Mouse (Mus musculus) duodenum, adult 2 months (tissue): Measurements from ENCODE around the gene Rabep2. TPM values are rescaled to one million over a fixed set of nuclear protein-coding genes. Genes with fewer than 3 reads are reported as not detected.

Experiments
- polyA plus RNA-seq: library from polyadenylated mRNA; depleted of rRNA; stranded (reverse); fragments of >200 nt; gene quantifications from 2 replicates; pipeline ENCODE4 v1.2.3, GENCODE M21; 2012; ENCODE audit warnings: low replicate concordance; rRNA removed

The Rabep2 gene
- polyA plus RNA-seq = 16.5 and 18.2 TPM in 2 replicates

GRCm38 (mm10) chr7:126428631-126429502 is at the start of gene Rabep2:
Gene Rabep2 (plus strand): TSS chr7:126428759.

GRCm38 (mm10) chr7:126396298-126397119 is 32.0 kb upstream of the Rabep2 start, which contains the start of gene Nfatc2ip:
Gene Nfatc2ip (minus strand): TSS chr7:126396737.

GRCm38 (mm10) chr7:126414725-126415124 is 13.8 kb upstream of the Rabep2 start, which contains the start of gene Cd19:
Gene Cd19 (minus strand): TSS chr7:126414889.

GRCm38 (mm10) chr7:126463004-126463403 is 34.4 kb downstream of the Rabep2 start, which contains the start of gene Atp2a1:
Gene Atp2a1 (minus strand): TSS chr7:126463108.

GRCm38 (mm10) chr7:126474993-126475581 is 46.5 kb downstream of the Rabep2 start, which contains the start of gene Sh2b1:
Gene Sh2b1 (minus strand): TSS chr7:126475424.

GRCm38 (mm10) chr7:126487052-126487483 is 58.5 kb downstream of the Rabep2 start, which contains the start of gene Tufm:
Gene Tufm (plus strand): TSS chr7:126487361.

Other genes with a start within 250 kb of the Rabep2 start
- gene Xpo6, start 228.3 kb upstream of the Rabep2 start, polyA plus RNA-seq = 91.5 and 107 TPM in 2 replicates
- gene Sbk1, start 156.1 kb upstream of the Rabep2 start, polyA plus RNA-seq = 10.7 and 27.3 TPM in 2 replicates
- gene Lat, start 59.2 kb upstream of the Rabep2 start, polyA plus RNA-seq = 6.4 and 19.6 TPM in 2 replicates
- 144 and 215 TPM in 2 replicates for gene Spns1, start 51.3 kb upstream of the Rabep2 start, polyA plus RNA-seq
- gene Nfatc2ip, start 32.0 kb upstream of the Rabep2 start, polyA plus RNA-seq = 2.8 and 4.2 TPM in 2 replicates
- 0.34 and 5.1 TPM in 2 replicates for gene Cd19, start 13.9 kb upstream of the Rabep2 start, polyA plus RNA-seq
- 1.2 TPM in 1 of 2 replicates, not detected in the other for gene Atp2a1, start 34.3 kb downstream of the Rabep2 start, polyA plus RNA-seq
- gene Sh2b1, start 46.7 kb downstream of the Rabep2 start, polyA plus RNA-seq = 52.6 and 69.0 TPM in 2 replicates
- gene Tufm, start 58.6 kb downstream of the Rabep2 start, polyA plus RNA-seq = 122 and 151 TPM in 2 replicates
- 264 and 283 TPM in 2 replicates for gene Atxn2l, start 74.7 kb downstream of the Rabep2 start, polyA plus RNA-seq
- 45.2 and 60.5 TPM in 2 replicates for gene Eif3c, start 137.7 kb downstream of the Rabep2 start, polyA plus RNA-seq
- gene Apobr, start 156.2 kb downstream of the Rabep2 start, polyA plus RNA-seq = 2.4 and 4.9 TPM in 2 replicates
- 55.8 and 56.6 TPM in 2 replicates for gene Cln3, start 157.1 kb downstream of the Rabep2 start, polyA plus RNA-seq
- 0.12 and 1.1 TPM in 2 replicates for gene Il27, start 166.2 kb downstream of the Rabep2 start, polyA plus RNA-seq
- 4.9 and 28.0 TPM in 2 replicates for gene Nupr1, start 202.1 kb downstream of the Rabep2 start, polyA plus RNA-seq
- gene Sgf29, start 220.6 kb downstream of the Rabep2 start, polyA plus RNA-seq = 24.0 and 43.5 TPM in 2 replicates
- gene Sult1a1, start 247.7 kb downstream of the Rabep2 start, polyA plus RNA-seq = 4.1 and 9.7 TPM in 2 replicates